Mouse (Mus musculus): ENCODE data around the gene Ascl5. TPM values are rescaled to one million over a fixed set of nuclear protein-coding genes. Genes with fewer than 3 reads are reported as not detected.
A peak's percentile ranks its signal among the peaks of the same experiment; 100 is the strongest.

Gene Ascl5
- polyA plus RNA-seq (2012; fragmentation: generic; extraction: Trizol), result not detected
- long read RNA-seq, experiment 1, result 0 reads
- long read RNA-seq, experiment 2, result 0 reads

- TF ChIP-seq FOSL1 (IDR thresholded peaks at IDR 0.05; ENCODE audit: insufficient read depth, low read length, poor library complexity, severe bottlenecking) (no peak), USF1 (IDR thresholded peaks at IDR 0.05; ENCODE audit: low read depth) (no peak), CEBPB (IDR thresholded peaks at IDR 0.05; ENCODE audit: low read depth) (peak; percentile 90), MYOG (IDR thresholded peaks at IDR 0.05; ENCODE audit: control insufficient read depth, extremely low read depth, insufficient read length) (no peak), MYOD1 (IDR thresholded peaks at IDR 0.05; ENCODE audit: control insufficient read depth, insufficient read length, low read depth) (peak; percentile 60), MAX (IDR thresholded peaks at IDR 0.05) (peak; percentile 16), CTCF (IDR thresholded peaks at IDR 0.05; ENCODE audit: control insufficient read depth, insufficient read depth, insufficient read length) (no peak)
- no peak within 1 kb of the TSS for H3ac ChIP-seq (ENCODE audit: control insufficient read depth, insufficient read length, low read depth)
- no peaks in the 10 kb centered on the region for H3K36me3 ChIP-seq (ENCODE audit: control insufficient read depth, insufficient read depth)
- H3K27me3 ChIP-seq (ENCODE audit: control insufficient read depth, insufficient read depth, insufficient read length), result no peaks in the 10 kb centered on the region
- no peak within 1 kb of the TSS for H3K4me3 ChIP-seq (ENCODE audit: insufficient read depth, poor library complexity, severe bottlenecking)
- no peaks in the 10 kb centered on the region for H3K79me3 ChIP-seq (ENCODE audit: low read depth)
- H3K79me2 ChIP-seq (ENCODE audit: control insufficient read depth, insufficient read depth), result no peaks in the 10 kb centered on the region
These were observed at the start of gene Ascl5 for GRCm38 (mm10) chr1:136050312-136051012. Gene Ascl5, plus strand, starts transcription at chr1:136050804.

DNA sequence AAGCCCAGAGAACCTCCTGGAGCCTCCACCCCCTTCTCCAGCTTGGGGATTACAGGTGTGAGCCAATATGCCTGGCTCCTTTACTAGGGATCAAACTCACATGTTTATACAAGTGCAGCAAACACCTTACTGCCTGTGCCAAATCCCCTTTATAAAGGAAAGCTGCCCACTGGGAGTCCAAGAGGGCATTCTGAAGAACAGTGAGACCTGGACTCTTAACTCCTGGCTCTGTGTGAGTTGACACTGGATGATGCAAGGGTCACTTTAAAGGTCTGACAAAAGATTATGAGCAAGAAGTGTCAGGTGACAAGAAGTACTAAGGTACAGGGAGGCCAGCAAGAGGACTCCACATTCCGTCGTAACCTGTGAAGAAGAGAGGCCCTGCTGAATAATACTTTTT lies 49.2 kb upstream of the Ascl5 start:
- Histone ChIP-seq H3K79me3 (ENCODE audit: low read depth) (no peaks in the 10 kb centered on the region), H3K36me3 (ENCODE audit: control insufficient read depth, insufficient read depth) (no peaks in the 10 kb centered on the region), H3K4me3 (ENCODE audit: insufficient read depth, poor library complexity, severe bottlenecking) (no peak overlapping the region), H3K79me2 (ENCODE audit: control insufficient read depth, insufficient read depth) (no peaks in the 10 kb centered on the region), H3ac (ENCODE audit: control insufficient read depth, insufficient read length, low read depth) (no peak overlapping the region), H3K27me3 (ENCODE audit: control insufficient read depth, insufficient read depth, insufficient read length) (no peaks in the 10 kb centered on the region)
- TF ChIP-seq MYOG (IDR thresholded peaks at IDR 0.05; ENCODE audit: control insufficient read depth, extremely low read depth, insufficient read length) (no peak), MYOD1 (IDR thresholded peaks at IDR 0.05; ENCODE audit: control insufficient read depth, insufficient read length, low read depth) (no peak), MAX (IDR thresholded peaks at IDR 0.05) (no peak), CEBPB (IDR thresholded peaks at IDR 0.05; ENCODE audit: low read depth) (no peak), FOSL1 (IDR thresholded peaks at IDR 0.05; ENCODE audit: insufficient read depth, low read length, poor library complexity, severe bottlenecking) (no peak), CTCF (IDR thresholded peaks at IDR 0.05; ENCODE audit: control insufficient read depth, insufficient read depth, insufficient read length) (no peak), USF1 (IDR thresholded peaks at IDR 0.05; ENCODE audit: low read depth) (no peak)

GRCm38 (mm10) chr1:136006292-136006748 lies 44.3 kb upstream of the Ascl5 start, which contains the start of gene Igfn1:
Gene Igfn1, minus strand, starts transcription at chr1:136006342.
- H3ac ChIP-seq (ENCODE audit: control insufficient read depth, insufficient read length, low read depth), result no peak within 1 kb of the TSS
- H3K27me3 ChIP-seq (ENCODE audit: control insufficient read depth, insufficient read depth, insufficient read length), result no peaks in the 10 kb centered on the region
- no peaks in the 10 kb centered on the region for H3K79me2 ChIP-seq (ENCODE audit: control insufficient read depth, insufficient read depth)
- TF ChIP-seq MYOG (IDR thresholded peaks at IDR 0.05; ENCODE audit: control insufficient read depth, extremely low read depth, insufficient read length) (no peak), USF1 (IDR thresholded peaks at IDR 0.05; ENCODE audit: low read depth) (no peak), FOSL1 (IDR thresholded peaks at IDR 0.05; ENCODE audit: insufficient read depth, low read length, poor library complexity, severe bottlenecking) (no peak), MAX (IDR thresholded peaks at IDR 0.05) (no peak), CEBPB (IDR thresholded peaks at IDR 0.05; ENCODE audit: low read depth) (no peak), MYOD1 (IDR thresholded peaks at IDR 0.05; ENCODE audit: control insufficient read depth, insufficient read length, low read depth) (no peak), CTCF (IDR thresholded peaks at IDR 0.05; ENCODE audit: control insufficient read depth, insufficient read depth, insufficient read length) (no peak)
- H3K79me3 ChIP-seq (ENCODE audit: low read depth), result no peaks in the 10 kb centered on the region
- H3K36me3 ChIP-seq (ENCODE audit: control insufficient read depth, insufficient read depth), result no peaks in the 10 kb centered on the region
- no peak within 1 kb of the TSS for H3K4me3 ChIP-seq (ENCODE audit: insufficient read depth, poor library complexity, severe bottlenecking)

- TF ChIP-seq MAX (IDR thresholded peaks at IDR 0.05) (no peak), FOSL1 (IDR thresholded peaks at IDR 0.05; ENCODE audit: insufficient read depth, low read length, poor library complexity, severe bottlenecking) (no peak), USF1 (IDR thresholded peaks at IDR 0.05; ENCODE audit: low read depth) (no peak), CTCF (IDR thresholded peaks at IDR 0.05; ENCODE audit: control insufficient read depth, insufficient read depth, insufficient read length) (no peak), MYOD1 (IDR thresholded peaks at IDR 0.05; ENCODE audit: control insufficient read depth, insufficient read length, low read depth) (no peak), MYOG (IDR thresholded peaks at IDR 0.05; ENCODE audit: control insufficient read depth, extremely low read depth, insufficient read length) (no peak), CEBPB (IDR thresholded peaks at IDR 0.05; ENCODE audit: low read depth) (no peak)
- Histone ChIP-seq H3K4me3 (ENCODE audit: insufficient read depth, poor library complexity, severe bottlenecking) (peak within 1 kb of the TSS; percentile 29), H3K79me2 (ENCODE audit: control insufficient read depth, insufficient read depth) (no peaks in the 10 kb centered on the region), H3ac (ENCODE audit: control insufficient read depth, insufficient read length, low read depth) (peak within 1 kb of the TSS; percentile 65), H3K79me3 (ENCODE audit: low read depth) (no peaks in the 10 kb centered on the region), H3K36me3 (ENCODE audit: control insufficient read depth, insufficient read depth) (no peaks in the 10 kb centered on the region), H3K27me3 (ENCODE audit: control insufficient read depth, insufficient read depth, insufficient read length) (no peaks in the 10 kb centered on the region)
These were observed 43.1 kb upstream of the Ascl5 start, which contains the start of gene Tmem9 for GRCm38 (mm10) chr1:136007211-136008158. Gene Tmem9, plus strand, starts transcription at chr1:136008150.

- Histone ChIP-seq H3K79me3 (ENCODE audit: low read depth) (no peaks in the 10 kb centered on the region), H3K27me3 (ENCODE audit: control insufficient read depth, insufficient read depth, insufficient read length) (no peaks in the 10 kb centered on the region), H3K79me2 (ENCODE audit: control insufficient read depth, insufficient read depth) (no peaks in the 10 kb centered on the region), H3K36me3 (ENCODE audit: control insufficient read depth, insufficient read depth) (no peaks in the 10 kb centered on the region), H3K4me3 (ENCODE audit: insufficient read depth, poor library complexity, severe bottlenecking) (peak overlapping the region; percentile 29), H3ac (ENCODE audit: control insufficient read depth, insufficient read length, low read depth) (no peak overlapping the region)
- TF ChIP-seq MYOG (IDR thresholded peaks at IDR 0.05; ENCODE audit: control insufficient read depth, extremely low read depth, insufficient read length) (no peak), CEBPB (IDR thresholded peaks at IDR 0.05; ENCODE audit: low read depth) (peak; percentile 53), CTCF (IDR thresholded peaks at IDR 0.05; ENCODE audit: control insufficient read depth, insufficient read depth, insufficient read length) (no peak), FOSL1 (IDR thresholded peaks at IDR 0.05; ENCODE audit: insufficient read depth, low read length, poor library complexity, severe bottlenecking) (no peak), MYOD1 (IDR thresholded peaks at IDR 0.05; ENCODE audit: control insufficient read depth, insufficient read length, low read depth) (no peak), USF1 (IDR thresholded peaks at IDR 0.05; ENCODE audit: low read depth) (peak; percentile 66), MAX (IDR thresholded peaks at IDR 0.05) (no peak)
These were observed 42.5 kb upstream of the Ascl5 start for GRCm38 (mm10) chr1:136008159-136008533.

Measured in C2C12 (cell line).